Mouse (Mus musculus): ENCODE measurements around the gene Gdpd3.
"Not testable (repeated sequence)": the region's sequence is repeated elsewhere in the genome, so short reads cannot be mapped to it uniquely, and the experiment has no call there.

The Gdpd3 gene

GRCm38 (mm10) chr7:126766201-126766600 is at the start of gene Gdpd3:
TSS of gene Gdpd3 (plus strand) at chr7:126766334.
- DNase-seq (ENCODE audit: low spot score), result no peak

- no peak for DNase-seq (ENCODE audit: low spot score)
Observed at GRCm38 (mm10) chr7:126717566-126717965, 48.6 kb upstream of the Gdpd3 start.

- DNase-seq (ENCODE audit: low spot score), result no peak
Observed at GRCm38 (mm10) chr7:126718787-126719337, 47.3 kb upstream of the Gdpd3 start.

- no peak for DNase-seq (ENCODE audit: low spot score)
Observed at GRCm38 (mm10) chr7:126721635-126722034, 44.5 kb upstream of the Gdpd3 start.

GRCm38 (mm10) chr7:126725077-126725476 is 41.1 kb upstream of the Gdpd3 start:
- DNase-seq (ENCODE audit: low spot score), result no peak

GRCm38 (mm10) chr7:126725667-126726066 is 40.5 kb upstream of the Gdpd3 start:
- no peak for DNase-seq (ENCODE audit: low spot score)

GRCm38 (mm10) chr7:126730256-126730789 is 35.8 kb upstream of the Gdpd3 start:
- not testable (repeated sequence) for DNase-seq (ENCODE audit: low spot score)

- no peak for DNase-seq (ENCODE audit: low spot score)
Observed at GRCm38 (mm10) chr7:126736122-126736521, 30.0 kb upstream of the Gdpd3 start.

- no peak for DNase-seq (ENCODE audit: low spot score)
Observed at GRCm38 (mm10) chr7:126739551-126739950, 26.6 kb upstream of the Gdpd3 start.

GRCm38 (mm10) chr7:126740132-126740735 is 25.9 kb upstream of the Gdpd3 start:
- no peak for DNase-seq (ENCODE audit: low spot score)

GRCm38 (mm10) chr7:126740977-126741376 is 25.2 kb upstream of the Gdpd3 start:
- DNase-seq (ENCODE audit: low spot score), result no peak

- no peak for DNase-seq (ENCODE audit: low spot score)
Observed at GRCm38 (mm10) chr7:126741452-126741851, 24.7 kb upstream of the Gdpd3 start.

- no peak for DNase-seq (ENCODE audit: low spot score)
Observed at GRCm38 (mm10) chr7:126741964-126742482, 24.1 kb upstream of the Gdpd3 start.

GRCm38 (mm10) chr7:126746066-126746465 is 20.1 kb upstream of the Gdpd3 start:
- no peak for DNase-seq (ENCODE audit: low spot score)

- no peak for DNase-seq (ENCODE audit: low spot score)
Observed at GRCm38 (mm10) chr7:126746798-126747197, 19.3 kb upstream of the Gdpd3 start.

- no peak for DNase-seq (ENCODE audit: low spot score)
Observed at GRCm38 (mm10) chr7:126748824-126749223, 17.3 kb upstream of the Gdpd3 start.

- DNase-seq (ENCODE audit: low spot score), result no peak
Observed at GRCm38 (mm10) chr7:126749582-126750343, 16.4 kb upstream of the Gdpd3 start.

- peak; percentile 69 for DNase-seq (ENCODE audit: low spot score)
Observed at GRCm38 (mm10) chr7:126754866-126755265, 11.3 kb upstream of the Gdpd3 start.

- no peak for DNase-seq (ENCODE audit: low spot score)
Observed at GRCm38 (mm10) chr7:126758539-126758938, 7.6 kb upstream of the Gdpd3 start.

- DNase-seq (ENCODE audit: low spot score), result peak; percentile 89
Observed at GRCm38 (mm10) chr7:126759050-126759671, 7.0 kb upstream of the Gdpd3 start, which contains the start of gene Mapk3. TSS of gene Mapk3 (plus strand) at chr7:126759601.

- DNase-seq (ENCODE audit: low spot score), result no peak
Observed at GRCm38 (mm10) chr7:126759672-126760390, 6.3 kb upstream of the Gdpd3 start.

- DNase-seq (ENCODE audit: low spot score), result peak; percentile 79
Observed at GRCm38 (mm10) chr7:126760391-126760802, 5.7 kb upstream of the Gdpd3 start.
